Mouse (Mus musculus) left cerebral cortex, postnatal 10 days (tissue): ENCODE results near the gene Scp2d1. TPM values are rescaled to one million over a fixed set of nuclear protein-coding genes. Genes with fewer than 3 reads are reported as not detected.

Source experiments
- total RNA-seq, 2 experiments: library from RNA; stranded (reverse); gene quantifications; 2 replicates each; pipeline ENCODE4 v1.2.3; 2021

Gene Scp2d1
- total RNA-seq, 2 experiments from 2014 or later = not detected

Other genes with a start within 250 kb of the Scp2d1 start
- 10 to 100 TPM; 41.9 to 51.2 TPM for gene Smim26, start 229.6 kb upstream of the Scp2d1 start, total RNA-seq
- gene Dtd1, start 223.8 kb upstream of the Scp2d1 start, total RNA-seq = 10 to 100 TPM; 56.4 to 61.0 TPM